Mouse (Mus musculus) myocyte (in vitro differentiated cells): ENCODE results near the gene Arhgef6.

Experiments
- CEBPB ChIP-seq: IDR thresholded peaks from 2 replicates; pipeline ENCODE4 v1.6.1; 2011; ENCODE audit warnings: mild to moderate bottlenecking, moderate library complexity; ENCODE audit not compliant: poor library complexity, insufficient read depth, severe bottlenecking
- MAX ChIP-seq: IDR thresholded peaks from one replicate; pipeline ENCODE4 v1.6.1; 2011; ENCODE audit warnings: low read depth, mild to moderate bottlenecking, control low read depth
- MYOG ChIP-seq, 3 experiments: IDR thresholded peaks; one replicate each; pipeline ENCODE4 v1.6.1; 2011; ENCODE audit warnings: control low read depth in 2 of 3, low read depth in 2 of 3, mild to moderate bottlenecking in 2 of 3; ENCODE audit not compliant: insufficient read length in 2 of 3, control insufficient read depth in 1 of 3, insufficient read depth in 1 of 3
- POLR2A ChIP-seq: IDR thresholded peaks from one replicate; pipeline ENCODE4 v1.6.1; 2011; ENCODE audit warnings: low read depth, mild to moderate bottlenecking, control low read depth, moderate library complexity; ENCODE audit not compliant: insufficient read length

- TF ChIP-seq POLR2A (no peak), CEBPB (no peak), MYOG (IDR thresholded peaks at IDR 0.05; ENCODE audit: control insufficient read depth in 1 of 3, insufficient read depth in 1 of 3, insufficient read length in 2 of 3, low read depth in 2 of 3) (no peak), MAX (no peak)
Measured at GRCm38 (mm10) chrX:57223301-57223700, 115.2 kb downstream of the Arhgef6 start.
